Comparison of ENCODE assay signal across 10 mouse cellular contexts in genomic region chr19:60417611-60418010, GRCm38 (mm10). TPM values are rescaled to one million over a fixed set of nuclear protein-coding genes. Genes with fewer than 3 reads are reported as not detected.
DNase-seq lines count a peak whose midpoint lies in the region; ATAC-seq lines count a peak whose summit lies in the region.
"Had no signal": no experiment of that assay in that cellular context is flagged by ENCODE, and none has a peak within 500 bp of the region (broad histone marks: within the 10 kb centered on the region; RNA-seq: fewer than 3 reads in every experiment).

No protein-coding gene starts in this region.

- no peak overlapping the region for H3K9ac ChIP-seq in midbrain, embryonic 13.5 days (replicated peaks)
- H3K9ac ChIP-seq in midbrain, embryonic 16.5 days (ENCODE audit: low read depth, low read length): no peak overlapping the region

- no peaks in the 10 kb centered on the region for H3K36me3 ChIP-seq in midbrain, embryonic 13.5 days
- no peaks in the 10 kb centered on the region for H3K36me3 ChIP-seq in midbrain, embryonic 16.5 days (ENCODE audit: control insufficient read depth, insufficient read depth, low read length)

- no peaks in the 10 kb centered on the region for H3K27me3 ChIP-seq in midbrain, embryonic 13.5 days
- H3K27me3 ChIP-seq in midbrain, embryonic 16.5 days (ENCODE audit: control insufficient read depth, insufficient read depth, low read depth, low read length): no peaks in the 10 kb centered on the region

- WGBS in midbrain, embryonic 13.5 days: 62% methylated on average over 1 of the region's 1 CpGs
- 63% methylated on average over 1 of the region's 1 CpGs for WGBS in midbrain, embryonic 16.5 days

- DNase-seq in cerebellum, postnatal 10 days: peak; percentile 43 to 47
- peak; percentile 7 for DNase-seq in induced T-regulatory cell, adult 2 months (ENCODE audit: low read depth)
- peak; percentile 38 to 59 for DNase-seq in right cerebral cortex, postnatal 10 days (ENCODE audit: low spot score in 2 of 2)
- DNase-seq in thymus, postnatal 25 days: no peak
- DNase-seq in heart, adult 18-20 months: no peak

- no peak for ATAC-seq in cerebellum, adult (ENCODE audit: insufficient number of reproducible peaks, low FRiP score, low TSS enrichment)
- ATAC-seq in midbrain, embryonic 13.5 days: peak; percentile 65; the same call in 1 of the 2 replicates
- no peak for ATAC-seq in midbrain, embryonic 16.5 days

- H3K4me2 ChIP-seq in midbrain, embryonic 13.5 days (replicated peaks): no peak overlapping the region
- H3K4me2 ChIP-seq in midbrain, embryonic 16.5 days (ENCODE audit: low read length): no peak overlapping the region

- no peaks in the 10 kb centered on the region for H3K9me3 ChIP-seq in midbrain, embryonic 13.5 days
- no peaks in the 10 kb centered on the region for H3K9me3 ChIP-seq in midbrain, embryonic 16.5 days (replicated peaks; ENCODE audit: control insufficient read depth, low read length, poor library complexity, severe bottlenecking)

- no peaks in the 10 kb centered on the region for H3K4me1 ChIP-seq in midbrain, embryonic 13.5 days (replicated peaks)
- no peaks in the 10 kb centered on the region for H3K4me1 ChIP-seq in midbrain, embryonic 16.5 days (ENCODE audit: control insufficient read depth, insufficient read depth, low read length)

- no peak overlapping the region for H3K4me3 ChIP-seq in midbrain, embryonic 13.5 days (replicated peaks)
- no peak overlapping the region for H3K4me3 ChIP-seq in midbrain, embryonic 16.5 days (ENCODE audit: low read depth, low read length)

- no peak overlapping the region for H3K27ac ChIP-seq in midbrain, embryonic 13.5 days
- H3K27ac ChIP-seq in midbrain, embryonic 16.5 days (ENCODE audit: low read length): no peak overlapping the region

RNA-seq across cellular contexts. Expression of gene Prlhr, which starts 50.5 kb away (rescaled TPM):
- 0.09 TPM in 1 of 2 replicates, not detected in the other for polyA plus RNA-seq in midbrain, embryonic 13.5 days (2015; fragmentation: Nextera tagmentation; extraction: Ambion mirVana)
- 0.39 and 0.60 TPM in 2 replicates for polyA plus RNA-seq in midbrain, embryonic 16.5 days (2015; fragmentation: Nextera tagmentation; extraction: Ambion mirVana)
- not detected for total RNA-seq in heart, adult 18-20 months (2021)
- polyA plus RNA-seq: liver, embryonic 16.5 days; stomach, embryonic 16.5 days had no signal

Comparison
In these comparisons a context has a peak if more than half of its experiments do, and no peak if none do; other contexts are left out.
1. DNase-seq: peak in cerebellum, postnatal 10 days (2 of 2), induced T-regulatory cell, adult 2 months (single experiment) and right cerebral cortex, postnatal 10 days (2 of 2); none in thymus, postnatal 25 days (single experiment) and heart, adult 18-20 months (0 of 2).